Mouse (Mus musculus) forebrain, embryonic 15.5 days (tissue): ENCODE measurements around the gene Milr1. TPM values are rescaled to one million over a fixed set of nuclear protein-coding genes. Genes with fewer than 3 reads are reported as not detected.
"Not testable (repeated sequence)": the region's sequence is repeated elsewhere in the genome, so short reads cannot be mapped to it uniquely, and the experiment has no call there.

ENCODE experiments used
- ATAC-seq: fragments of 200-750 bp; cut with Nextera tagmentation; replicated peaks from 2 replicates; pipeline ENCODE4 v1.8.0; 2017; ENCODE audit warnings: mild to moderate bottlenecking, moderate TSS enrichment, moderate library complexity
- H3K27ac ChIP-seq: fragments of 300-500 bp; sonication (generic); replicated peaks from 2 replicates; pipeline ENCODE4 v1.5.1; 2015; ENCODE audit warnings: mild to moderate bottlenecking, inconsistent platforms
- H3K27me3 ChIP-seq: fragments of 300-500 bp; sonication (generic); 2 replicates; pipeline ENCODE4 v1.6.1; 2015; ENCODE audit warnings: inconsistent platforms
- H3K36me3 ChIP-seq: fragments of 300-500 bp; sonication (generic); 2 replicates; pipeline ENCODE4 v1.6.1; 2015; ENCODE audit warnings: mild to moderate bottlenecking, inconsistent platforms
- H3K4me1 ChIP-seq: fragments of 300-500 bp; sonication (generic); 2 replicates; pipeline ENCODE4 v1.6.1; 2015; ENCODE audit warnings: inconsistent platforms
- H3K4me2 ChIP-seq: fragments of 300-500 bp; sonication (generic); replicated peaks from 2 replicates; pipeline ENCODE4 v1.6.1; 2015; ENCODE audit warnings: mild to moderate bottlenecking, inconsistent platforms
- H3K4me3 ChIP-seq: fragments of 300-500 bp; sonication (generic); 2 replicates; pipeline ENCODE4 v1.5.1; 2015; ENCODE audit warnings: mild to moderate bottlenecking, inconsistent platforms
- H3K9ac ChIP-seq: fragments of 300-500 bp; sonication (generic); replicated peaks from 2 replicates; pipeline ENCODE4 v1.6.1; 2015; ENCODE audit warnings: mild to moderate bottlenecking, inconsistent platforms
- H3K9me3 ChIP-seq: fragments of 300-500 bp; sonication (generic); 2 replicates; pipeline ENCODE4 v1.6.1; 2016; ENCODE audit warnings: inconsistent platforms
- WGBS: fragments of 180-500 bp; shearing (Covaris S2); methylation state at CpG from one replicate; pipeline ENCODE4 v1.1.7; 2015; ENCODE audit warnings: mixed read lengths; 5-methylcytosine and 5-hydroxymethylcytosine counted together
- polyA plus RNA-seq: library from polyadenylated mRNA; unstranded; fragments of >200 nt; fragmentation: Nextera tagmentation; extraction: Ambion mirVana; gene quantifications from 2 replicates; pipeline ENCODE4 v1.2.1, GENCODE M21; 2015

Milr1 gene
- polyA plus RNA-seq, 1 experiment from 2014 or later = 0.52 TPM

DNA sequence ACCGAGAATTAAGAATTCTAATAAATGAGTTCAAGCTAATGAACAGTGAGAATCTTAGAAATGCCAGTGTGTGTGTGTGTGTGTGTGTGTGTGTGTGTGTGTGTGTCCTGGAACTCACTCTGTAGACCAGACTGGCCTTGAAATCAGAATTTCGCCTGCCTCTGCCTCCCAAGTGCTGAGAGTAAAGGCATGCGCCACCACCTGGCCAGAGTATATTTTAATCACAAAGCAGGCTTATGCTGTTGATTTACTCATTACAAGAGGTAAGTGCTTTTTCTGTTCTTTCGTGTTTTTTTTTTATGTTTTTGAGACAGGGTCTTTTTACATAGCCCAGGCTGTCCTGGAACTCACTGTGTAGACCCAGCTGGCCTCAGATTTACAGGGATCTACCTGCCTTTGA is 42.8 kb downstream of the Milr1 start:
- WGBS = 85% methylated on average over 4 of the region's 4 CpGs
- Histone ChIP-seq H3K27me3 (no peaks in the 10 kb centered on the region), H3K9ac (no peak overlapping the region), H3K4me3 (no peak overlapping the region), H3K4me1 (peaks cover 14% of the 10 kb centered on the region), H3K36me3 (peaks cover 49% of the 10 kb centered on the region), H3K9me3 (no peaks in the 10 kb centered on the region), H3K4me2 (no peak overlapping the region), H3K27ac (no peak overlapping the region)
- ATAC-seq = no peak

DNA sequence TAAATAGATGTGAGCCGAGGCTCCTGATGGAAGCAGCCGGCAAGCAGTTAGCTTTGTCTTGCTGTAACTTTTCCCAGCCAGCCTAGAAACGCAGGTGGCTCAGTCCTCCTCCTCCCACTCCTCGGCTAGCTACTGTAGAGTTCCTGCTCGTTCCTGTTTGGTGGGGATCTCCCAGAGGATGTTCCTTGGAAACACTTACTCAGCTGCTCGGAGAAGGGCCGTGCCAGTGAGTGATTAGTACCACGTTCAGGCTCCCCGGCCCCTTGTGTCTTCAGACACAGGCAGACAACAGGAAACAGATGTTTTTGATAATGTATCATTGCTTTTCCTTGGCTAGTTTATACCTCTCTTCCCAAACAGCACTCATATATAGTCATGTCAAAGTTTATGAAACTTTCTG is 44.7 kb downstream of the Milr1 start:
- H3K4me3 ChIP-seq = no peak overlapping the region
- H3K27ac ChIP-seq = no peak overlapping the region
- peaks cover 4% of the 10 kb centered on the region for H3K4me1 ChIP-seq
- H3K27me3 ChIP-seq = no peaks in the 10 kb centered on the region
- WGBS = 81% methylated on average over 9 of the region's 9 CpGs
- H3K4me2 ChIP-seq = no peak overlapping the region
- H3K9me3 ChIP-seq = no peaks in the 10 kb centered on the region
- no peak for ATAC-seq
- H3K36me3 ChIP-seq = peaks cover 66% of the 10 kb centered on the region
- no peak overlapping the region for H3K9ac ChIP-seq

DNA sequence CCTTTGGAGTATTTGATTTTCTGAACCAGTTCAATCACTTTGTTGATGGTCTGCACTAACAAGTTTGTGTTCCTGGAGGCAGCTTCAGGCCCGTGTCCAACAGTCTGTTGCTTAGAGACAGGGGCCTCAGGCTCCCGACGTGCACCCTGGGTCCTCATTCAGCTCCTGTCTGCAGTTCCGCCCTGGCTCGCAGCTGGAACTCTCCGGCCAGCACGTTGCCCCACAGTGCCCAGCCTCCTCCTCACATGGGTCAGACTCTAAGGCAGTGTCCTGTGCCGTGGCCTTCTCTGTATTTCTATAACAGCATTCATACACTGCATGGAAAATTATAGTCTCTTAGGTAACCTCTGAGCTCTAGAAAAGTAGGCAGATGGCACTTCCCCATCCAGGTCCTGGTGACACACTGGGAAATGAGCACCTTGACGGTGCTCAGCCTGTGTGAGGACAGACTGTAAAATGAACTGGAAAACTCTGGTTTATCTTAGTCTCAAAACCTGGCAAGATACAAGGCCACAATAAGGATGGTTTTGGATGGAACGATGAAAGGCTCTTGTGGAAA is 51.1 kb downstream of the Milr1 start:
- Histone ChIP-seq H3K4me2 (no peak overlapping the region), H3K27ac (no peak overlapping the region), H3K4me1 (no peaks in the 10 kb centered on the region), H3K27me3 (no peaks in the 10 kb centered on the region), H3K4me3 (no peak overlapping the region), H3K36me3 (peaks cover 71% of the 10 kb centered on the region), H3K9ac (no peak overlapping the region), H3K9me3 (no peaks in the 10 kb centered on the region)
- 81% methylated on average over 10 of the region's 10 CpGs for WGBS
- ATAC-seq = no peak

DNA sequence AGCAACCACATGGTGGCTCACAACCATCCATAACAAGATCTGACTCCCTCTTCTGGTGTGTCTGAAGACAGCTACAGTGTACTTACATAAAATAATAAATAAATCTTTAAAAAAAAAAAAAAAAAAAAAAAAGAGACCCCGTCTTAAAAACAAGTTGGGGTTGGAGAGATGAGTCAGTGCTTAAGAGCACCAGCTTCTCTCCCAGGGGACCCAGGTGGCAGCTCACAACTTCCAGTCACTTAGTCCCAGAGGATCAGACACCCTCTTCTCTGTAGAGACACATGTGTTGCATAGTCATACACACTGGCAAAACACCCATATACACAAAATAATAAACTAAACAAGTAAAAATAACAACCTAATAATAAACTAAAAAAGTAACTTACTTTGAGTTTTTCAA is 56.4 kb downstream of the Milr1 start:
- not testable (repeated sequence) for H3K9ac ChIP-seq, H3K4me3 ChIP-seq, H3K4me2 ChIP-seq, H3K27ac ChIP-seq, H3K4me1 ChIP-seq, H3K9me3 ChIP-seq, ATAC-seq, H3K27me3 ChIP-seq
- WGBS = 93% methylated on average over 1 of the region's 1 CpGs
- H3K36me3 ChIP-seq = peaks cover 57% of the 10 kb centered on the region

DNA sequence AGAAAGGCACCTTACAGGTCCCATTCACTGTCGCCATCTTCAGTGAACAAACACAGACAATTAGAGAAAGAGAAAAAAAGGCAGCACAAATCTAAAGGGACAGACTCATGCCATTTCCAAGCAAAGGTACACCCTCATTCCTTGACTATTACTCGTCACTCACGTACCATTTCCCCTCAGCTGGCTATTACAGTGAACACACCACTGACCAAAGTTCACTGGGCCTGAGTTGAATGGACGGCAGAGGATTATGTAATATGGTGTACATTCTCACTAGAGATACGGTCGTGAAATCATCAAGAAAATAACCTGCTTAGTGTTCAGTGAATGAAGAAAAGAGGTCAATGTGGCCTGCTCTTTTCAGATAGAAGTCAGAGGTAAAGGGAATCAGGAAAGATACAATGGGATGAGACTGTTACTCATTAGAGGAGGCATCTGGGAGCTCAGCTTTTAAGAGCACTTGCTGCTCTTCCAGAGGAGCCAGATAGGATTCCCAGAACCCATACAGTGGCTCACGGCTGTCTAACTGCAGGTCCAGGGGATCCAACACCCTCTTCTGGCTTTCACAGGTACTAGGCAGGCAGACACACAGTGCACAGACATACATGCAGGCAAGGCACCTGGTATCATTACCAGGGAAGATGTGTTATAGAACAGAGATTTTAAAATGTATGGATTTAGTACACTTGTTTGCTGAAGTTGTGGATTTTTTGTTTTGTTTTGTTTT is 61.5 kb downstream of the Milr1 start:
- 88% methylated on average over 7 of the region's 7 CpGs for WGBS
- Histone ChIP-seq H3K27me3 (no peaks in the 10 kb centered on the region), H3K36me3 (peaks cover 78% of the 10 kb centered on the region), H3K4me2 (no peak overlapping the region), H3K27ac (no peak overlapping the region), H3K4me1 (peaks cover 5% of the 10 kb centered on the region), H3K9me3 (no peaks in the 10 kb centered on the region), H3K9ac (no peak overlapping the region), H3K4me3 (no peak overlapping the region)
- no peak for ATAC-seq

DNA sequence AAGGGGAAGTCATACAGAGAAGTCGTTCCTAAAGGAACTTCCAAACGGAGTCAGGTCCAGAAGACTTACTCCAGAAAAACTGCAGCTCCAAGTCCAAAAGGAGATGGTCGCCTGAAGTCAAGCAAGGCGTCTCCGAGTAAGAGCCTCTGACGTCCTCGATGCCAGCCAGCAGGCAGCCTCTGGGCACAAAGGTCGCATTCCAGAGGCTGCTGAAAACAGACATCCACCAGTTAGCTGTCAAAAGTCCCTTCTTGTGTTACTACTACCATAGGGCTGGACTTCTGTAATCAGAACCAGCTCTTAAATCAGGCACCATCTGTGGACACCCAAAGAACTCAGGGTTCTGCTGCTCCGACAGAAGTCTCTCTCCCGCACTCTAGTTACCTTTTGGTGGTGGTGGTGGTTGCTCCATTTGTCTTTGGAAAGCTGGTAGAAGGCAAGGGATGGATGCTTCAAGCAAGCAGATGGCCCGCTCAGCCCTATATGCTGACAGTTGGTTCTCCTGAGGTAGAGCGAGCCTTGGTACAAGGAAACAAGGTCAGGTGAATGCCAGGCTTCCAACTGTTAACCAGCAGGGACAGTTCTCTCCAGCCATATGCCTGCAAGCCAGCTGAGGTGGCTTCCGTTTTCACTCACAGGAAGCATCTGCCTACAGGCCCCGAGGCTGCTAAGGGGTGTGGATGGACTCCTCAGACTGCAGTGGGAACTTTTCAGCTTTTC is 63.7 kb downstream of the Milr1 start:
- peaks cover 73% of the 10 kb centered on the region for H3K36me3 ChIP-seq
- H3K4me1 ChIP-seq = peaks cover 24% of the 10 kb centered on the region
- H3K4me3 ChIP-seq = no peak overlapping the region
- no peaks in the 10 kb centered on the region for H3K27me3 ChIP-seq
- no peak overlapping the region for H3K4me2 ChIP-seq
- H3K27ac ChIP-seq = no peak overlapping the region
- H3K9me3 ChIP-seq = no peaks in the 10 kb centered on the region
- WGBS = 89% methylated on average over 14 of the region's 14 CpGs
- no peak for ATAC-seq
- H3K9ac ChIP-seq = no peak overlapping the region

DNA sequence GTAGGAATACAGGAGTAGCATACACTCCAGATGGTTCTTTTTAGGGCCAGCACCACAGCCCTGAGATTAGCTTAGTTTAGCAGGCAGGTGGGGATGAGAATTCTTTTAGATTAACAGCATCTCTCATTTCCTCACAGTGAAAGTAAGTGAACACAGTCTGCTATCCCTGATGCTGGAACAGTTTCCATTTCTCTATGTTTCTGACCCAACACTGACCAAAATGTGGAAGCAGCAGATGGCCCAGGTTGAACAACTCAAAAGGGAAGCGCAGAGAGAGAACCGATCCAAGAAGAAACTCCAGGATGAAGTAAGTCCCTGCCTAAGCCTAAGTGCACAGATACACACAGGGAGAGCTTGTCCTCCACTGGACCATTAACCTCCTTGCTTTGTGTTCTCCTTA is 64.3 kb downstream of the Milr1 start:
- WGBS = 99% methylated on average over 2 of the region's 2 CpGs
- H3K36me3 ChIP-seq = peaks cover 69% of the 10 kb centered on the region
- no peaks in the 10 kb centered on the region for H3K27me3 ChIP-seq
- no peak overlapping the region for H3K27ac ChIP-seq
- H3K9ac ChIP-seq = no peak overlapping the region
- no peak for ATAC-seq
- H3K4me3 ChIP-seq = no peak overlapping the region
- H3K4me2 ChIP-seq = no peak overlapping the region
- H3K9me3 ChIP-seq = no peaks in the 10 kb centered on the region
- H3K4me1 ChIP-seq = peaks cover 24% of the 10 kb centered on the region

DNA sequence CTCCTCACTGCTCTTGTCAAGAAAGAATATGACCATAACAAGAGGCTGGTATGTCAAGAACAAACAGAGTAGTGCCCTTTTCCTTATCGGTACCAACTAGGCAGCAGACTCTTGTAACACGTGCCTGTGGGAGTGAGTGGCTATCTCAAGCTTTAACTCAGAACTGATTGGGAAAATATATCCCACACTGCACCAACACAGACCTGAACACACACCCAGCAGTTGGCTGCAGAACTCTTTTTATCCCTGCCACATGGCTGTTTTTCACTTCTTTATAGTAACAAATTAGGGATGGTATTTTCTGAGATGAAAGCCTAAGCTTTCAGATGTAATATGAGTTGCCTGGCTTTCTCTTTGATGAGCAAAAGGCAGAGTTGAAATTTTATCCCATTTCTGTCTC is 64.7 kb downstream of the Milr1 start:
- H3K27ac ChIP-seq = no peak overlapping the region

DNA sequence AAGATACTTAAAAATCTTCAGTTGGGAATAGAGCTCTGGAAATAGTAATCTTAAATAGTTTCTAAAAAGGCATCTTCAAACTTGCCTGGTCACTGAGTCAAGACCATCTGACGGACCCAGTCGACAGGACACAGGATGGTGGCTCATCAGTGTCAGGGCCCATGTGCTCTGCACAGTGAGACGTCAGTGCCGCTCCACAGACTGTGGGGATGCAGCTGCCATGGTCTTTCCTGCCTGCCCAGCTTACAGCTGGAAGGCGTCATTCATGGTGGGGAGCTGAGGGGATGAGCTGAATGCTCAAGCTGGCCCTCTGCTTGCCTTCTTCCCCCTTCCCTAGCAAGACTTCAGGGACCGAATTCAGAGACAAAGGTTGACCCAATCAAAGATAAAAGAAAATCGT is 65.3 kb downstream of the Milr1 start:
- no peak overlapping the region for H3K27ac ChIP-seq
- H3K9ac ChIP-seq = no peak overlapping the region
- 85% methylated on average over 7 of the region's 7 CpGs for WGBS
- no peaks in the 10 kb centered on the region for H3K9me3 ChIP-seq
- H3K27me3 ChIP-seq = no peaks in the 10 kb centered on the region
- peaks cover 24% of the 10 kb centered on the region for H3K4me1 ChIP-seq
- no peak for ATAC-seq
- H3K4me3 ChIP-seq = no peak overlapping the region
- no peak overlapping the region for H3K4me2 ChIP-seq
- peaks cover 68% of the 10 kb centered on the region for H3K36me3 ChIP-seq

More for the DNA sequence above, 64.7 kb downstream of the Milr1 start:
- Histone ChIP-seq H3K9me3 (no peaks in the 10 kb centered on the region), H3K4me2 (no peak overlapping the region), H3K36me3 (peaks cover 70% of the 10 kb centered on the region), H3K4me3 (no peak overlapping the region), H3K27me3 (no peaks in the 10 kb centered on the region), H3K4me1 (peaks cover 24% of the 10 kb centered on the region), H3K9ac (no peak overlapping the region)
- WGBS = 91% methylated on average over 2 of the region's 2 CpGs
- ATAC-seq = no peak

DNA sequence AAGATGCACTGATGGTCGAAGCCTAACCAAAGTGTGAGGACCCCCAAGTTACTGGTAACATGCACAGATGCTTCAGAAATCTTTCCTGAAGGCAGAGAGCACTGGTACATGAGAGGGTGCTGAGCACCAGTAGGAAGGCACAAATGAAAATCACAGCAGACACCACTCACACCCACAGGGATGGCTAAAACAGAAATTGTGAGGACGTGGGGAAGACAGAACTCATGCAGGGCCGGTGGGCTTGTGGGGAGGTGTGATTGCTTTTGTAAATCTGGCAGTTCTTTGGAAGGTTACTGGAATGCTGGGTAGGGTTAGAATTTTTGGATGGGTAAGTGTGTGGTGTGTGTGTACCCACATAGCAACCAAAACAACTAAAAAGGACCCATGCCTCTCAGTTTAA is 66.1 kb downstream of the Milr1 start:
- ATAC-seq = no peak

DNA sequence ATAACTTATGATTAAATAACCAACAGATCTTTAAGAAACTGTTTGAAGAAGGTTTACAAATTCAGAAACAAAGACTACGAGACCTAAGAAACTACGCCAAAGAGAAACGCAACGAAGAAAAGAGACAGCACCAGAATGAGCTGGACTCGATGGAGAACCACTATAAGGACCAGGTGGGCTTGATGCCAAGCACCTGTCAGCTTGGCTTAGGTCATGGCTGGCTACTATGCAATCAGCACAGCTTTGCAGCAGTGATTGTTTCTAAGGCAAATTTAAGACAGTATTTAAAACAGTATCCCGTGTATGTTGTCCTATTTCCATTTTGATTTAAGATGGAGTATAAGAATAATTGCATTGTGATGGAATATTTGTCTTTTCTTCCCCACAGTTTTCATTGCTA is 66.8 kb downstream of the Milr1 start:
- H3K27ac ChIP-seq = peak overlapping the region; percentile 78
- WGBS = 38% methylated on average over 6 of the region's 6 CpGs
- no peak overlapping the region for H3K4me2 ChIP-seq
- H3K4me3 ChIP-seq = no peak overlapping the region
- no peak for ATAC-seq
- peaks cover 64% of the 10 kb centered on the region for H3K36me3 ChIP-seq
- H3K9me3 ChIP-seq = no peaks in the 10 kb centered on the region
- peak overlapping the region; percentile 16; the same call in 1 of the 2 replicates for H3K9ac ChIP-seq
- H3K27me3 ChIP-seq = no peaks in the 10 kb centered on the region
- peaks cover 24% of the 10 kb centered on the region for H3K4me1 ChIP-seq

More for the DNA sequence above, 66.1 kb downstream of the Milr1 start:
- 61% methylated on average over 3 of the region's 3 CpGs for WGBS
- Histone ChIP-seq H3K4me3 (no peak overlapping the region), H3K9me3 (no peaks in the 10 kb centered on the region), H3K9ac (no peak overlapping the region), H3K27me3 (no peaks in the 10 kb centered on the region), H3K4me2 (no peak overlapping the region), H3K4me1 (peaks cover 24% of the 10 kb centered on the region), H3K27ac (peak overlapping the region; percentile 78), H3K36me3 (peaks cover 67% of the 10 kb centered on the region)

DNA sequence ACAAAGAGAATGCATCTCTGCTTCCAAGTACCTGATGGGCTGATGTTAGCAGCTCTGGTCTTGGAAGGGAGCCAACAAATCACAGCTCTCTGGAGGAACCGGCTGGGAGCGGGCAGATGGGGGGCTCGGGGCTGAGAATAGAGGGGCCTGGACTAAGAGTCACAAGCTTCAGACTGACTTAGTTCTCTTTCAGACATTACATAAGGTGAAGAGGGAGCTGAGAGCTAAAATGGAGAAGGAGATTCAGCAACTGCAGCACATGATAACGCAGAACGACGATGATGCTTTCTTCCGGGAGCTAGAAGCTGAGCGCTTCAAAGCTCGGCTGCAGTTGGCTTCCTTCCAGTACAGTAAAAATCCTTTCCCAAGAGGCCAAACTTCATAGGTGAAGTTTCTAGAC is 67.3 kb downstream of the Milr1 start:
- peaks cover 24% of the 10 kb centered on the region for H3K4me1 ChIP-seq
- 20% methylated on average over 9 of the region's 9 CpGs for WGBS
- ATAC-seq = peak; percentile 76; the same call in 1 of the 2 replicates
- H3K4me2 ChIP-seq = 0 out of 2 replicates have a peak overlapping the region, but pooled peaks have one; percentile 8
- peak overlapping the region; percentile 16; the same call in 1 of the 2 replicates for H3K9ac ChIP-seq
- H3K27me3 ChIP-seq = no peaks in the 10 kb centered on the region
- peak overlapping the region; percentile 78 for H3K27ac ChIP-seq
- no peak overlapping the region for H3K4me3 ChIP-seq
- H3K36me3 ChIP-seq = peaks cover 61% of the 10 kb centered on the region
- no peaks in the 10 kb centered on the region for H3K9me3 ChIP-seq
